Mouse (Mus musculus) erythroblast, embryonic 14.5 days (primary cell): Measurements from ENCODE around the gene Brd9. TPM values are rescaled to one million over a fixed set of nuclear protein-coding genes. Genes with fewer than 3 reads are reported as not detected.
"Not testable (repeated sequence)": the region's sequence is repeated elsewhere in the genome, so short reads cannot be mapped to it uniquely, and the experiment has no call there.

Experiments used
- H3K27me3 ChIP-seq: 2 replicates; pipeline ENCODE4 v1.6.1; 2012; ENCODE audit warnings: inconsistent platforms; ENCODE audit not compliant: control insufficient read depth
- H3K36me3 ChIP-seq: 2 replicates; pipeline ENCODE4 v1.6.1; 2012; ENCODE audit warnings: mild to moderate bottlenecking, inconsistent platforms; ENCODE audit not compliant: control insufficient read depth
- H3K4me1 ChIP-seq: 2 replicates; pipeline ENCODE4 v1.6.1; 2012; ENCODE audit warnings: inconsistent platforms; ENCODE audit not compliant: control insufficient read depth
- H3K4me3 ChIP-seq: replicated peaks from 2 replicates; pipeline ENCODE3; 2012; ENCODE audit warnings: moderate library complexity, mild to moderate bottlenecking, inconsistent platforms
- H3K9me3 ChIP-seq: 2 replicates; pipeline ENCODE4 v1.6.1; 2012; ENCODE audit warnings: low read length, inconsistent platforms, mixed read lengths; ENCODE audit not compliant: control insufficient read depth
- GATA1 ChIP-seq: IDR thresholded peaks from 2 replicates; pipeline ENCODE4 v1.6.1; 2012; ENCODE audit warnings: low read length, inconsistent platforms, mixed read lengths
- TAL1 ChIP-seq: IDR thresholded peaks from 3 replicates; pipeline ENCODE4 v1.6.1; 2012; ENCODE audit warnings: low read length, inconsistent platforms, mixed read lengths
- polyA plus RNA-seq: library from polyadenylated mRNA; stranded (reverse); fragments of >175 nt; gene quantifications from 2 replicates; pipeline ENCODE4 v1.2.3, GENCODE M21; 2012

Brd9 gene
- polyA plus RNA-seq, 1 experiment = 6.7 TPM

- Histone ChIP-seq H3K27me3 (no peaks in the 10 kb centered on the region; the same call in 1 of the 2 replicates), H3K9me3 (no peaks in the 10 kb centered on the region), H3K4me1 (peaks cover 11% of the 10 kb centered on the region), H3K4me3 (no peak overlapping the region), H3K36me3 (no peaks in the 10 kb centered on the region)
- TF ChIP-seq TAL1 (no peak), GATA1 (no peak)
Measured at GRCm38 (mm10) chr13:73974523-73974922, 36.9 kb downstream of the Brd9 start.

DNA sequence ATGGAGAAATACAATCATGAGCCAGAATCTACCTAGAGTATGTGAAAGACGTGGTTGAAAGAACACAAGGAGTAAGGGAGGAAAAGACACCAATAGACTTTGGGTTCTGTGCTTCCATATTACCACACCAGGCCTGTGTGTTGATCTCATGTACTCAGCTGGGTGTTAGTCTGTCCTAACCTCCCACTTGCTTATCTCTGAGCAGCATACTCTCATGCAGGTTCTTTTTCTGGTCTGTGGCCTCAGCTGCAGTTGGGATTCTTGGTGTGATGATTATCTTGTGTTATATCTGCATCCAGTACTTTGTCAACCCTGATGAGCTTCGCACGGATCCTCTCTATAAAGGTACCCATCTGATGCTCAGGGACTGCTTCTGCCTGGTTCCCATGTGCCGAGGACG is 39.3 kb downstream of the Brd9 start:
- H3K9me3 ChIP-seq = no peaks in the 10 kb centered on the region
- TF ChIP-seq GATA1 = no peak

GRCm38 (mm10) chr13:73990325-73990724 is 52.7 kb downstream of the Brd9 start:
- no peaks in the 10 kb centered on the region for H3K27me3 ChIP-seq

More for the DNA sequence above, 39.3 kb downstream of the Brd9 start:
- H3K4me3 ChIP-seq = no peak overlapping the region
- peaks cover 6% of the 10 kb centered on the region for H3K4me1 ChIP-seq
- H3K36me3 ChIP-seq = no peaks in the 10 kb centered on the region
- H3K27me3 ChIP-seq = no peaks in the 10 kb centered on the region; the same call in 1 of the 2 replicates

DNA sequence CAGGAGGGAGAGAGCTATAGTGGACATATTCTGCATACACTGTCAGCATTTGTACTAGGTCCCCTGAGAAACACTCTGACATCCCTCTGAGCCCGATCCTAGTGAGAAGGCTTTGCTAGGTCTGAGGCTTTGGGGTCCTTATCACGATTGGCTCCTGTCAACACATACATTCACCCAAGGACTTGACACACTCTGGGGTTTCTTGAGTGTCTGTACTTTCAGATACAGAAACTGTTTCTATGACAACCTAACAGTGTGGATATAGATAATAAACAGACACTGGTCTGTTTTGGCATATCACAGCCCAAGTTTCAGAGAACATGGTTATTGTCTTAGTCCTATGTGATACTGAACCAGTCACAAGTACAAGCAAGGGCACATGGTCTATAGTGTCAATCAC is 53.1 kb downstream of the Brd9 start:
- no peaks in the 10 kb centered on the region for H3K36me3 ChIP-seq
- no peak overlapping the region for H3K4me3 ChIP-seq
- H3K27me3 ChIP-seq = no peaks in the 10 kb centered on the region
- H3K9me3 ChIP-seq = no peaks in the 10 kb centered on the region
- H3K4me1 ChIP-seq = peaks cover 19% of the 10 kb centered on the region
- no peak for TF ChIP-seq TAL1
- TF ChIP-seq GATA1 = no peak

More at GRCm38 (mm10) chr13:73990325-73990724, 52.7 kb downstream of the Brd9 start:
- H3K36me3 ChIP-seq = no peaks in the 10 kb centered on the region
- H3K9me3 ChIP-seq = no peaks in the 10 kb centered on the region
- no peak overlapping the region for H3K4me3 ChIP-seq
- H3K4me1 ChIP-seq = peaks cover 19% of the 10 kb centered on the region
- TF ChIP-seq TAL1 = no peak
- TF ChIP-seq GATA1 = no peak

DNA sequence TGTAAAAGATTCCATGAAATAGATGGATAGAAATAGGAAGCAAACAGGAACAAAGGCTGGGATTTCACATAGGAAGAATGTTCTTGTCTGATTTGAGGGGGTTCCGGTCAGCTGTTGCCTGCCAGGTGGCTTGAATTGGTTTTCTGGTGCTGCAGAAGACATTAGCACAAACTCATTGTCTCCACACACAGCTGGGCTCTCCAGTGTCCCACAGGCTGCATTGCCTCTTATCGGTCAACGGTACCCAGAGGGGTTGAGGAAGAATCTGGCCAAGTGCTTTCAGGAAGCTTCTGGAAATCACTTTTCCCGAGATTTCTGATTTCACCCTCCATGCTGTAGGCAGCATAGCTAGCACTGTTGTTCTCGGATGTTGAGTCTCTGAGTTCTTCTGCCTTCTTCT is 53.7 kb downstream of the Brd9 start:
- no peaks in the 10 kb centered on the region for H3K36me3 ChIP-seq
- H3K27me3 ChIP-seq = no peaks in the 10 kb centered on the region
- peaks cover 19% of the 10 kb centered on the region for H3K4me1 ChIP-seq
- no peak overlapping the region for H3K4me3 ChIP-seq
- no peaks in the 10 kb centered on the region for H3K9me3 ChIP-seq
- TF ChIP-seq GATA1 (no peak), TAL1 (no peak)

DNA sequence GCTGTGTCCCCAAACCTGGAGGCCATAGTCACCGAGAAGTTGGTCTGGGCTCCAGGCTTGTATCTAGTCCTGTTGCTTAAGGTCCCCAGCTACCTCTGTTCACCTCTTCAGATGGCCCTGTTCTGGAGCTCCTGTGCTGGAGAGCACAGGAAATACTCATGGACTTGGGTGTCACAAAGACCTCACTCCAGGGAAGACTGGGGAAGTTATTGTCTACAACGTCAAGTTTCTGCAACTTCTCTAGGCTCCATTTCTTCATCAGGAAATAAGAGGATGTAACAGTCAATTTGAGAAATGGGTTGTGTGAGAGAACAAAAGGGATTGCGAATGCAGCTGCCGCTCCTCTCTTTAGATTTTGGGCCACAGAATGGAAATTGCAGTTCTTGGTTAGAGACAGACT is 58.8 kb downstream of the Brd9 start:
- Histone ChIP-seq H3K27me3 (peaks cover 6% of the 10 kb centered on the region), H3K36me3 (no peaks in the 10 kb centered on the region), H3K4me3 (no peak overlapping the region), H3K9me3 (no peaks in the 10 kb centered on the region), H3K4me1 (peaks cover 3% of the 10 kb centered on the region)
- TF ChIP-seq GATA1 (no peak), TAL1 (no peak)

DNA sequence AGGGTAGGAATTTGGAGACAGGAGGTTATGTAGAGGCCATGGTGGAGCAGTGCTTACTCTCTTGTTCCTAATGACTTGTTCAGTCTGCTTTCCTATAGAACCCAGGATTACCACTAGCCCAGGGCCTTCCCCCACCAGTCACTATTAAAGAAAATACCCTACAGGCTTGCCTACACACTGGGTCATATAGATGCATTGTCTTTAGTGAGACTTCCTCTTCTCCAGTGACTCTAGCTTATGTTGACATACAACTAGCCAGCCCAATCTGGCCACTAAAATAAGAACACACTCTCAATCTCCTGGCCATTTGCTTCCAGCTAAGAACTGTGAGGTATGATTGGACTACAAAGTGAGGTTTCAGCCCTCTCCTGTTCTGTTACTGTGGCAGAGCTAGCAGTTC is 62.9 kb downstream of the Brd9 start:
- H3K4me3 ChIP-seq = no peak overlapping the region
- H3K9me3 ChIP-seq = no peaks in the 10 kb centered on the region
- peaks cover 12% of the 10 kb centered on the region for H3K27me3 ChIP-seq
- peaks cover 5% of the 10 kb centered on the region for H3K4me1 ChIP-seq
- TF ChIP-seq GATA1 (no peak), TAL1 (no peak)
- H3K36me3 ChIP-seq = no peaks in the 10 kb centered on the region

- Histone ChIP-seq H3K9me3 (no peaks in the 10 kb centered on the region), H3K4me3 (no peak overlapping the region), H3K36me3 (no peaks in the 10 kb centered on the region), H3K27me3 (peaks cover 15% of the 10 kb centered on the region), H3K4me1 (peaks cover 5% of the 10 kb centered on the region)
- TF ChIP-seq GATA1 (no peak), TAL1 (no peak)
Measured at GRCm38 (mm10) chr13:74000961-74001360, 63.4 kb downstream of the Brd9 start.

DNA sequence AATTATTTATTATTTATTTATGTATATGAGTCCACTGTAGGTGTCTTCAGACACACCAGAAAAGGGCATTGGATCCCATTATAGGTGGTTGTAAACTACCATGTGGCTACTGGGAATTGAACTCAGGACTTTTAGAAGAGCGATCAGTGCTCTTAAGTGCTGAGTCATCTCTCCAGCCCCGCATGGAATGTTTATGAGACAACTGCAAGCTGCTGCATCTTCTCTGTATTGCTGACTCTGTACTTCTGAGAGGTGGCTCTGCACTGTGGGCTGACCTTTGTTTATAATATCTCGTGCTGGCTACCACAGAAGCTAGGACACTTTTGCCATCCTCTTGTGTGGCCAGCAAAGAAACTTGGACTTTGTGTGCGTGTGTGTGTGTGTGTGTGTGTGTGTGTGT is 63.9 kb downstream of the Brd9 start:
- Histone ChIP-seq H3K36me3 (no peaks in the 10 kb centered on the region), H3K27me3 (peaks cover 19% of the 10 kb centered on the region)
- TF ChIP-seq TAL1 (no peak), GATA1 (no peak)

GRCm38 (mm10) chr13:74006881-74007280 is 69.3 kb downstream of the Brd9 start:
- H3K9me3 ChIP-seq, H3K36me3 ChIP-seq, H3K4me3 ChIP-seq: not testable (repeated sequence)
- Histone ChIP-seq H3K27me3 (peaks cover 61% of the 10 kb centered on the region), H3K4me1 (peaks cover 30% of the 10 kb centered on the region)

More for the DNA sequence above, 63.9 kb downstream of the Brd9 start:
- Histone ChIP-seq H3K9me3 (no peaks in the 10 kb centered on the region), H3K4me3 (no peak overlapping the region), H3K4me1 (peaks cover 5% of the 10 kb centered on the region)

- not testable (repeated sequence) for H3K36me3 ChIP-seq, H3K4me3 ChIP-seq, H3K9me3 ChIP-seq
- peaks cover 69% of the 10 kb centered on the region for H3K27me3 ChIP-seq
- H3K4me1 ChIP-seq = peaks cover 30% of the 10 kb centered on the region
Measured at GRCm38 (mm10) chr13:74008216-74008615, 70.6 kb downstream of the Brd9 start.
